21 mouse cellular contexts compared by ENCODE assay signal in the genomic region with DNA sequence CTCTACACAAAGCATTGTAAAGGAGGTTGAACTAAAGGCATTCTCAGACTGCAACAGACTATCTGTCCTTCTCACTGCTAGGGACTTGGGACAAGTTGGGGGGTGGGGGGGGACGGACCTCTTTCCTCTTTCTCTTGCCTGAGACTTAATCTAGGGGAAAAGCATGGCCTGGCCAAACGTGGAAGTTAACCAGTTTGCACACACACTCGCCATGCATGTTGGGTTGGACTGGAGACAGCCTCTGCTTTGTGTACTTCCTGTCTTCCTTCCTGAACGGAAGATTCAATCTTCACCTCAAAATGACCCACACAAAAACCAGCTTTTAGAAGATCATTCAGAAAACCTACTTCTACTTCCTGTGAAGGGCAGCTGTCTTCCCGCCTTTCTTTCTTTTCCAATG. TPM values are rescaled to one million over a fixed set of nuclear protein-coding genes. Genes with fewer than 3 reads are reported as not detected.
DNase-seq lines count a peak whose midpoint lies in the region; ATAC-seq and TF ChIP-seq lines count a peak whose summit lies in the region.
"Had no signal": no experiment of that assay in that cellular context is flagged by ENCODE, and none has a peak within 500 bp of the region (broad histone marks: within the 10 kb centered on the region; RNA-seq: fewer than 3 reads in every experiment).

No protein-coding gene starts in this region.

- H3K36me3 ChIP-seq in hindbrain, embryonic 13.5 days = peaks cover 9% of the 10 kb centered on the region
- H3K36me3 ChIP-seq in hindbrain, embryonic 14.5 days (replicated peaks; ENCODE audit: control insufficient read depth, insufficient read depth) = no peaks in the 10 kb centered on the region; the same call in 1 of the 2 replicates
- no peaks in the 10 kb centered on the region for H3K36me3 ChIP-seq in liver, postnatal 0 days (replicated peaks; ENCODE audit: insufficient read depth, low read length)
- H3K36me3 ChIP-seq in liver, embryonic 12.5 days = peaks cover 10% of the 10 kb centered on the region; the same call in 1 of the 2 replicates

- no peak for TF ChIP-seq EP300 in liver, postnatal 0 days (IDR thresholded peaks at IDR 0.05; ENCODE audit: low read depth)

- no peak for DNase-seq in hindbrain, embryonic 14.5 days (ENCODE audit: low spot score)
- no peak for DNase-seq in liver, postnatal 0 days
- DNase-seq in 416B (ENCODE audit: low read depth) = peak; percentile 64
- no peak for DNase-seq in left cerebral cortex, adult 11 months (ENCODE audit: low spot score)
- DNase-seq: cerebellum, adult 18-20 months; cerebellum, adult 9-11 months; cerebellum, postnatal 36 days; gastrocnemius, postnatal 25 days; heart, postnatal 36 days had no signal

- peak overlapping the region; percentile 8; the same call in 1 of the 2 replicates for H3K27ac ChIP-seq in hindbrain, embryonic 13.5 days
- no peak overlapping the region for H3K27ac ChIP-seq in hindbrain, embryonic 14.5 days
- 0 out of 2 replicates have a peak overlapping the region, but pooled peaks have one; percentile 34 for H3K27ac ChIP-seq in liver, postnatal 0 days (ENCODE audit: low read depth)
- H3K27ac ChIP-seq in liver, embryonic 12.5 days = no peak overlapping the region
- H3K27ac ChIP-seq: embryonic facial prominence, embryonic 10.5 days; gastrocnemius, adult 2 months; heart, embryonic 13.5 days had no signal

- H3K9ac ChIP-seq in hindbrain, embryonic 13.5 days = no peak overlapping the region
- no peak overlapping the region for H3K9ac ChIP-seq in hindbrain, embryonic 14.5 days
- no peak overlapping the region for H3K9ac ChIP-seq in liver, postnatal 0 days (replicated peaks)
- no peak overlapping the region for H3K9ac ChIP-seq in liver, embryonic 12.5 days
- H3K9ac ChIP-seq: heart, embryonic 13.5 days had no signal

- TF ChIP-seq CTCF in liver, postnatal 0 days (IDR thresholded peaks at IDR 0.05; ENCODE audit: low read depth) = no peak

- peaks cover 53% of the 10 kb centered on the region for H3K4me1 ChIP-seq in hindbrain, embryonic 13.5 days (replicated peaks)
- peaks cover 40% of the 10 kb centered on the region for H3K4me1 ChIP-seq in hindbrain, embryonic 14.5 days (replicated peaks; ENCODE audit: control insufficient read depth, insufficient read depth, low read length)
- peaks cover 11% of the 10 kb centered on the region for H3K4me1 ChIP-seq in liver, postnatal 0 days (ENCODE audit: insufficient read depth)
- H3K4me1 ChIP-seq in liver, embryonic 12.5 days = peaks cover 5% of the 10 kb centered on the region; the same call in 1 of the 2 replicates

- no peaks in the 10 kb centered on the region for H3K9me3 ChIP-seq in hindbrain, embryonic 13.5 days
- no peaks in the 10 kb centered on the region for H3K9me3 ChIP-seq in hindbrain, embryonic 14.5 days (ENCODE audit: control insufficient read depth, low read length)
- H3K9me3 ChIP-seq in liver, postnatal 0 days (ENCODE audit: low read length) = no peaks in the 10 kb centered on the region
- no peaks in the 10 kb centered on the region for H3K9me3 ChIP-seq in liver, embryonic 12.5 days (replicated peaks)
- H3K9me3 ChIP-seq: embryonic facial prominence, embryonic 10.5 days; heart, embryonic 13.5 days had no signal

- WGBS in hindbrain, embryonic 13.5 days = 88% methylated on average over 5 of the region's 5 CpGs
- WGBS in hindbrain, embryonic 14.5 days = 81% methylated on average over 5 of the region's 5 CpGs
- 44% methylated on average over 5 of the region's 5 CpGs for WGBS in liver, postnatal 0 days (ENCODE audit: insufficient replicate concordance)
- WGBS in liver, embryonic 12.5 days (ENCODE audit: insufficient replicate concordance) = 45% methylated on average over 5 of the region's 5 CpGs

- H3K27me3 ChIP-seq in hindbrain, embryonic 13.5 days = no peaks in the 10 kb centered on the region
- no peaks in the 10 kb centered on the region for H3K27me3 ChIP-seq in hindbrain, embryonic 14.5 days (ENCODE audit: control insufficient read depth, insufficient read depth, low read length)
- no peaks in the 10 kb centered on the region for H3K27me3 ChIP-seq in liver, postnatal 0 days (ENCODE audit: insufficient read depth, low read length)
- no peaks in the 10 kb centered on the region for H3K27me3 ChIP-seq in liver, embryonic 12.5 days (replicated peaks)
- H3K27me3 ChIP-seq: heart, embryonic 13.5 days had no signal

- no peak overlapping the region for H3K4me2 ChIP-seq in hindbrain, embryonic 13.5 days
- H3K4me2 ChIP-seq in hindbrain, embryonic 14.5 days (replicated peaks) = no peak overlapping the region
- H3K4me2 ChIP-seq in liver, postnatal 0 days (ENCODE audit: low read depth, low read length) = no peak overlapping the region
- no peak overlapping the region for H3K4me2 ChIP-seq in liver, embryonic 12.5 days
- H3K4me2 ChIP-seq: heart, embryonic 13.5 days had no signal

- H3K4me3 ChIP-seq in hindbrain, embryonic 13.5 days = no peak overlapping the region
- no peak overlapping the region for H3K4me3 ChIP-seq in hindbrain, embryonic 14.5 days (replicated peaks; ENCODE audit: low read length)
- H3K4me3 ChIP-seq in liver, postnatal 0 days (ENCODE audit: low read depth, low read length) = no peak overlapping the region
- H3K4me3 ChIP-seq in liver, embryonic 12.5 days = no peak overlapping the region
- H3K4me3 ChIP-seq: embryonic facial prominence, embryonic 10.5 days; gastrocnemius, adult 2 months; heart, embryonic 13.5 days had no signal

- ATAC-seq in hindbrain, embryonic 13.5 days (ENCODE audit: low FRiP score) = no peak
- ATAC-seq in hindbrain, embryonic 14.5 days (ENCODE audit: low FRiP score) = no peak
- ATAC-seq in liver, postnatal 0 days = no peak
- no peak for ATAC-seq in liver, embryonic 12.5 days
- peak; percentile 62 for ATAC-seq in megakaryocyte, adult 5-6 weeks (ENCODE audit: poor library complexity, severe bottlenecking)
- ATAC-seq: forebrain, embryonic 14.5 days had no signal

RNA-seq across cellular contexts. Expression of gene Nin, which starts 11.7 kb away (rescaled TPM):
- 13.3 and 13.4 TPM in 2 replicates for polyA plus RNA-seq in hindbrain, embryonic 13.5 days (2015; fragmentation: Nextera tagmentation; extraction: Ambion mirVana)
- 12.6 and 12.8 TPM in 2 replicates for polyA plus RNA-seq in hindbrain, embryonic 14.5 days (2014; fragmentation: Nextera tagmentation; extraction: Ambion mirVana)
- 1.9 and 2.9 TPM in 2 replicates for polyA plus RNA-seq in liver, postnatal 0 days (2015; fragmentation: Nextera tagmentation; extraction: Ambion mirVana)
- 4.0 and 4.4 TPM in 2 replicates for polyA plus RNA-seq in liver, embryonic 12.5 days (2016; fragmentation: Nextera tagmentation; extraction: Ambion mirVana)
- 154 and 171 TPM in 2 replicates for total RNA-seq in megakaryocyte, adult 5-6 weeks (2015)
- 227 and 264 TPM in 2 replicates for total RNA-seq in megakaryocyte, adult 5-6 weeks (2017)

RNA-seq across cellular contexts. Expression of gene Abhd12b, which starts 52.1 kb away (rescaled TPM):
- 0.12 TPM in 1 of 2 replicates, not detected in the other for polyA plus RNA-seq in hindbrain, embryonic 13.5 days (2015; fragmentation: Nextera tagmentation; extraction: Ambion mirVana)
- 0.23 TPM in 1 of 2 replicates, not detected in the other for polyA plus RNA-seq in hindbrain, embryonic 14.5 days (2014; fragmentation: Nextera tagmentation; extraction: Ambion mirVana)
- not detected in 2 replicates for polyA plus RNA-seq in liver, postnatal 0 days (2015; fragmentation: Nextera tagmentation; extraction: Ambion mirVana)
- not detected in 2 replicates for polyA plus RNA-seq in liver, embryonic 12.5 days (2016; fragmentation: Nextera tagmentation; extraction: Ambion mirVana)
- total RNA-seq in megakaryocyte, adult 5-6 weeks (2015) = not detected in 2 replicates
- total RNA-seq in megakaryocyte, adult 5-6 weeks (2017) = not detected in 2 replicates
- total RNA-seq: adrenal gland, postnatal 10 days; gastrocnemius, adult 2 months; gastrocnemius, postnatal 25 days; heart, postnatal 36 days; MEL had no signal
- polyA plus RNA-seq: C2C12; embryonic facial prominence, embryonic 10.5 days; forebrain, embryonic 14.5 days; heart, embryonic 13.5 days; heart, postnatal 0 days; hindbrain, embryonic 11.5 days had no signal

Comparison
In these comparisons a context has a peak if more than half of its experiments do, and no peak if none do; other contexts are left out.
1. H3K27ac ChIP-seq: peak in hindbrain, embryonic 13.5 days (single experiment) and liver, postnatal 0 days (single experiment); none in hindbrain, embryonic 14.5 days (single experiment) and liver, embryonic 12.5 days (single experiment).